Mouse (Mus musculus) MEL (cell line): ENCODE measurements at regions not wholly inside any gene's neighbourhood (a gene's known extent, or its start where the extent isn't known, plus 50 kb on each side); places are given as distances from the start of the nearest gene placed in this dataset.
A peak's percentile ranks its signal among the peaks of the same experiment; 100 is the strongest.

ENCODE experiments used
- DNase-seq: peaks from one replicate; pipeline ENCODE4 v3.0.0; 2011; ENCODE audit warnings: low read depth, low spot score
- H3K27ac ChIP-seq: 2 replicates; pipeline ENCODE4 v1.5.1; 2012; ENCODE audit warnings: low read depth, mild to moderate bottlenecking, control low read depth, low read length, moderate library complexity; ENCODE audit not compliant: control insufficient read depth
- H3K27me3 ChIP-seq, 2 experiments: fragments of 150-350 bp in 1 of 2; sonication (generic) in 1 of 2; 2 replicates each; pipeline ENCODE4 v1.6.1; 2012; ENCODE audit warnings: low read length in 2 of 2, mild to moderate bottlenecking in 2 of 2, improper control_type of control experiment in 1 of 2, moderate library complexity in 1 of 2; ENCODE audit not compliant: insufficient read depth in 2 of 2, control insufficient read depth in 1 of 2
- H3K36me3 ChIP-seq, 2 experiments: 2 replicates each; pipeline ENCODE4 v1.6.1; 2012 to 2014; ENCODE audit warnings: low read length in 2 of 2, improper control_type of control experiment in 1 of 2, inconsistent platforms in 1 of 2, mild to moderate bottlenecking in 1 of 2; ENCODE audit not compliant: insufficient read depth in 2 of 2, control insufficient read depth in 1 of 2
- H3K4me1 ChIP-seq, 2 experiments: fragments of 150-350 bp in 1 of 2; sonication (generic) in 1 of 2; 2 replicates each; pipeline ENCODE4 v1.6.1; 2012; ENCODE audit warnings: low read length in 2 of 2, improper control_type of control experiment in 1 of 2, mild to moderate bottlenecking in 1 of 2; ENCODE audit not compliant: insufficient read depth in 2 of 2, control insufficient read depth in 1 of 2
- H3K4me3 ChIP-seq, 2 experiments: fragments of 150-350 bp in 1 of 2; sonication (generic) in 1 of 2; 2 replicates each; pipeline ENCODE4 v1.5.1; 2012; ENCODE audit warnings: low read depth in 2 of 2, low read length in 2 of 2, mild to moderate bottlenecking in 2 of 2, moderate library complexity in 2 of 2, control low read depth in 1 of 2, improper control_type of control experiment in 1 of 2; ENCODE audit not compliant: control insufficient read depth in 1 of 2, insufficient read depth in 1 of 2
- H3K79me2 ChIP-seq: 2 replicates; pipeline ENCODE4 v1.6.1; 2012; ENCODE audit warnings: mild to moderate bottlenecking, low read length, moderate library complexity; ENCODE audit not compliant: control insufficient read depth, poor library complexity, insufficient read depth
- H3K9ac ChIP-seq: 2 replicates; pipeline ENCODE4 v1.6.1; 2012; ENCODE audit warnings: low read depth, mild to moderate bottlenecking, control low read depth, low read length, moderate library complexity; ENCODE audit not compliant: control insufficient read depth, poor library complexity, severe bottlenecking
- H3K9me3 ChIP-seq: fragments of 150-350 bp; sonication (generic); replicated peaks from 2 replicates; pipeline ENCODE4 v1.6.1; 2012; ENCODE audit warnings: mild to moderate bottlenecking, low read length, improper control_type of control experiment, moderate library complexity; ENCODE audit not compliant: insufficient read depth
- CHD2 ChIP-seq: IDR thresholded peaks from 2 replicates; pipeline ENCODE4 v1.6.1; 2011; ENCODE audit warnings: low read length, improper control_type of control experiment
- CTCF ChIP-seq, 3 experiments: IDR thresholded peaks in 2 of 3; conservative IDR thresholded peaks in 1 of 3; 2 replicates each; pipeline ENCODE4 v1.5.1; 2011 to 2012; ENCODE audit warnings: low read length in 3 of 3, low read depth in 2 of 3, mild to moderate bottlenecking in 2 of 3, improper control_type of control experiment in 1 of 3, inconsistent platforms in 1 of 3, mixed read lengths in 1 of 3, moderate library complexity in 1 of 3; ENCODE audit not compliant: control insufficient read depth in 1 of 3, insufficient read depth in 1 of 3, poor library complexity in 1 of 3, severe bottlenecking in 1 of 3
- E2F4 ChIP-seq: IDR thresholded peaks from 2 replicates; pipeline ENCODE4 v1.6.1; 2011; ENCODE audit warnings: low read depth, low read length, improper control_type of control experiment, borderline replicate concordance
- ETS1 ChIP-seq: IDR thresholded peaks from 2 replicates; pipeline ENCODE4 v1.6.1; 2012; ENCODE audit warnings: low read depth, mild to moderate bottlenecking, inconsistent platforms, low read length, improper control_type of control experiment, moderate library complexity
- GATA1 ChIP-seq: IDR thresholded peaks from 2 replicates; pipeline ENCODE4 v1.6.1; 2011; ENCODE audit warnings: low read depth, low read length, improper control_type of control experiment
- JUND ChIP-seq: IDR thresholded peaks from 2 replicates; pipeline ENCODE4 v1.6.1; 2011; ENCODE audit warnings: low read depth, mild to moderate bottlenecking, improper control_type of control experiment, low read length
- MAFK ChIP-seq: IDR thresholded peaks from 2 replicates; pipeline ENCODE4 v1.6.1; 2011; ENCODE audit warnings: low read depth, mild to moderate bottlenecking, low read length, improper control_type of control experiment, borderline replicate concordance
- MAZ ChIP-seq: IDR thresholded peaks from 2 replicates; pipeline ENCODE4 v1.6.1; 2012; ENCODE audit warnings: low read depth, mild to moderate bottlenecking, inconsistent platforms, low read length, improper control_type of control experiment
- MEF2A ChIP-seq: IDR thresholded peaks from 2 replicates; pipeline ENCODE4 v1.6.1; 2014; ENCODE audit warnings: low read depth, mild to moderate bottlenecking, inconsistent platforms, low read length, improper control_type of control experiment; ENCODE audit not compliant: poor library complexity, insufficient replicate concordance, severe bottlenecking; ENCODE audit errors: extremely low read depth
- MYB ChIP-seq: IDR thresholded peaks from 2 replicates; pipeline ENCODE4 v1.6.1; 2011; ENCODE audit warnings: mild to moderate bottlenecking, low read depth, low read length, improper control_type of control experiment
- MYC ChIP-seq: IDR thresholded peaks from 2 replicates; pipeline ENCODE4 v1.6.1; 2011; ENCODE audit warnings: low read depth, mild to moderate bottlenecking, low read length, improper control_type of control experiment, moderate library complexity
- NRF1 ChIP-seq: IDR thresholded peaks from 2 replicates; pipeline ENCODE4 v1.6.1; 2014; ENCODE audit warnings: low read depth, mild to moderate bottlenecking, inconsistent platforms, low read length, improper control_type of control experiment, moderate library complexity; ENCODE audit not compliant: poor library complexity, insufficient read depth, severe bottlenecking
- POLR2A ChIP-seq, 2 experiments: IDR thresholded peaks; 2 replicates each; pipeline ENCODE4 v1.6.1; 2011 to 2012; ENCODE audit warnings: low read length in 2 of 2, mild to moderate bottlenecking in 2 of 2, control low read depth in 1 of 2, improper control_type of control experiment in 1 of 2, low read depth in 1 of 2, moderate library complexity in 1 of 2; ENCODE audit not compliant: control insufficient read depth in 1 of 2, insufficient read depth in 1 of 2, poor library complexity in 1 of 2
- POLR2AphosphoS5 ChIP-seq: IDR thresholded peaks from 2 replicates; pipeline ENCODE4 v1.6.1; 2012; ENCODE audit warnings: low read depth, borderline replicate concordance, mild to moderate bottlenecking, inconsistent platforms, low read length, moderate library complexity, mixed read lengths
- RAD21 ChIP-seq: IDR thresholded peaks from 2 replicates; pipeline ENCODE4 v1.6.1; 2011; ENCODE audit warnings: mild to moderate bottlenecking, low read depth, low read length, improper control_type of control experiment
- SMC3 ChIP-seq: IDR thresholded peaks from 2 replicates; pipeline ENCODE4 v1.6.1; 2011; ENCODE audit warnings: low read depth, low read length, improper control_type of control experiment
- TAL1 ChIP-seq: IDR thresholded peaks from 2 replicates; pipeline ENCODE4 v1.6.1; 2012; ENCODE audit warnings: mild to moderate bottlenecking, inconsistent platforms, low read length, moderate library complexity, mixed read lengths
- TCF12 ChIP-seq: IDR thresholded peaks from 2 replicates; pipeline ENCODE4 v1.6.1; 2014; ENCODE audit warnings: low read depth, mild to moderate bottlenecking, inconsistent platforms, low read length, improper control_type of control experiment, moderate library complexity
- USF1 ChIP-seq: IDR thresholded peaks from 2 replicates; pipeline ENCODE4 v1.6.1; 2014; ENCODE audit warnings: low read depth, mild to moderate bottlenecking, inconsistent platforms, low read length, improper control_type of control experiment, moderate library complexity
- USF2 ChIP-seq, 2 experiments: IDR thresholded peaks; 2 replicates each; pipeline ENCODE4 v1.6.1; 2011 to 2012; ENCODE audit warnings: improper control_type of control experiment in 2 of 2, low read length in 2 of 2, borderline replicate concordance in 1 of 2, inconsistent platforms in 1 of 2, low read depth in 1 of 2, mild to moderate bottlenecking in 1 of 2; ENCODE audit not compliant: insufficient read depth in 1 of 2

GRCm38 (mm10) chr9:113156707-113157106, 551.4 kb downstream of the Pdcd6ip start:
- Histone ChIP-seq H3K27me3 (no peaks in the 10 kb centered on the region), H3K4me3 (no peak overlapping the region), H3K9me3 (no peaks in the 10 kb centered on the region), H3K9ac (no peak overlapping the region), H3K4me1 (no peaks in the 10 kb centered on the region)
- DNase-seq = peak; percentile 2
- TF ChIP-seq SMC3 = 0 out of 2 replicates have a peak, but pooled peaks have one; percentile 9
- TF ChIP-seq CTCF (IDR thresholded peaks at IDR 0.05 in 2 of 3, conservative IDR thresholded peaks at IDR 0.05 in 1 of 3; ENCODE audit: control insufficient read depth in 1 of 3, insufficient read depth in 1 of 3, low read depth in 2 of 3, low read length in 3 of 3, poor library complexity in 1 of 3, severe bottlenecking in 1 of 3) = peak in 1 of 3 experiments; percentile 24; a peak in 1 of 6 replicates
- TF ChIP-seq MAZ = no peak
- TF ChIP-seq, all 39 proteins: peak for 2
- Histone ChIP-seq H3K36me3 (no peaks in the 10 kb centered on the region), H3K27ac (no peak overlapping the region), H3K79me2 (no peaks in the 10 kb centered on the region)

- no peak for DNase-seq
- no peaks in the 10 kb centered on the region for H3K79me2 ChIP-seq
- no peak overlapping the region for H3K9ac ChIP-seq
- no peaks in the 10 kb centered on the region for H3K9me3 ChIP-seq
- H3K27ac ChIP-seq = no peak overlapping the region
- TF ChIP-seq ETS1 (no peak), POLR2A (IDR thresholded peaks at IDR 0.05; ENCODE audit: control insufficient read depth in 1 of 2, insufficient read depth in 1 of 2, low read depth in 1 of 2, low read length in 2 of 2, poor library complexity in 1 of 2) (no peak), MAFK (no peak), MYC (no peak), MEF2A (no peak), USF2 (IDR thresholded peaks at IDR 0.05; ENCODE audit: borderline replicate concordance in 1 of 2, insufficient read depth in 1 of 2, low read depth in 1 of 2, low read length in 2 of 2) (no peak), CHD2 (no peak), TCF12 (no peak), TAL1 (no peak), MAZ (no peak), RAD21 (no peak), SMC3 (no peak), E2F4 (no peak), MYB (no peak), USF1 (no peak), POLR2AphosphoS5 (no peak), NRF1 (no peak), JUND (no peak), GATA1 (no peak)
- H3K27me3 ChIP-seq = no peaks in the 10 kb centered on the region
- no peak overlapping the region for H3K4me3 ChIP-seq
- H3K4me1 ChIP-seq = no peaks in the 10 kb centered on the region
- no peaks in the 10 kb centered on the region for H3K36me3 ChIP-seq
These were observed 559.0 kb downstream of the Pdcd6ip start for GRCm38 (mm10) chr9:113149084-113149483.
